Mouse (Mus musculus) MEL (cell line): ENCODE measurements around the gene Rbm47. TPM values are rescaled to one million over a fixed set of nuclear protein-coding genes. Genes with fewer than 3 reads are reported as not detected.

Experiments used
- DNase-seq: peaks from one replicate; pipeline ENCODE4 v3.0.0; 2011; ENCODE audit warnings: low read depth, low spot score
- H3K27ac ChIP-seq: 2 replicates; pipeline ENCODE4 v1.5.1; 2012; ENCODE audit warnings: low read depth, mild to moderate bottlenecking, control low read depth, low read length, moderate library complexity; ENCODE audit not compliant: control insufficient read depth
- H3K27me3 ChIP-seq, 2 experiments: fragments of 150-350 bp in 1 of 2; sonication (generic) in 1 of 2; 2 replicates each; pipeline ENCODE4 v1.6.1; 2012; ENCODE audit warnings: low read length in 2 of 2, mild to moderate bottlenecking in 2 of 2, improper control_type of control experiment in 1 of 2, moderate library complexity in 1 of 2; ENCODE audit not compliant: insufficient read depth in 2 of 2, control insufficient read depth in 1 of 2
- H3K36me3 ChIP-seq, 2 experiments: 2 replicates each; pipeline ENCODE4 v1.6.1; 2012 to 2014; ENCODE audit warnings: low read length in 2 of 2, improper control_type of control experiment in 1 of 2, inconsistent platforms in 1 of 2, mild to moderate bottlenecking in 1 of 2; ENCODE audit not compliant: insufficient read depth in 2 of 2, control insufficient read depth in 1 of 2
- H3K4me1 ChIP-seq, 2 experiments: fragments of 150-350 bp in 1 of 2; sonication (generic) in 1 of 2; 2 replicates each; pipeline ENCODE4 v1.6.1; 2012; ENCODE audit warnings: low read length in 2 of 2, improper control_type of control experiment in 1 of 2, mild to moderate bottlenecking in 1 of 2; ENCODE audit not compliant: insufficient read depth in 2 of 2, control insufficient read depth in 1 of 2
- H3K4me3 ChIP-seq, 2 experiments: fragments of 150-350 bp in 1 of 2; sonication (generic) in 1 of 2; 2 replicates each; pipeline ENCODE4 v1.5.1; 2012; ENCODE audit warnings: low read depth in 2 of 2, low read length in 2 of 2, mild to moderate bottlenecking in 2 of 2, moderate library complexity in 2 of 2, control low read depth in 1 of 2, improper control_type of control experiment in 1 of 2; ENCODE audit not compliant: control insufficient read depth in 1 of 2, insufficient read depth in 1 of 2
- H3K79me2 ChIP-seq: 2 replicates; pipeline ENCODE4 v1.6.1; 2012; ENCODE audit warnings: mild to moderate bottlenecking, low read length, moderate library complexity; ENCODE audit not compliant: control insufficient read depth, poor library complexity, insufficient read depth
- H3K9ac ChIP-seq: 2 replicates; pipeline ENCODE4 v1.6.1; 2012; ENCODE audit warnings: low read depth, mild to moderate bottlenecking, control low read depth, low read length, moderate library complexity; ENCODE audit not compliant: control insufficient read depth, poor library complexity, severe bottlenecking
- H3K9me3 ChIP-seq: fragments of 150-350 bp; sonication (generic); replicated peaks from 2 replicates; pipeline ENCODE4 v1.6.1; 2012; ENCODE audit warnings: mild to moderate bottlenecking, low read length, improper control_type of control experiment, moderate library complexity; ENCODE audit not compliant: insufficient read depth
- CHD1 ChIP-seq: IDR thresholded peaks from 2 replicates; pipeline ENCODE4 v1.6.1; 2012; ENCODE audit warnings: low read depth, mild to moderate bottlenecking, inconsistent platforms, low read length, improper control_type of control experiment
- CHD2 ChIP-seq: IDR thresholded peaks from 2 replicates; pipeline ENCODE4 v1.6.1; 2011; ENCODE audit warnings: low read length, improper control_type of control experiment
- CTCF ChIP-seq, 3 experiments: IDR thresholded peaks in 2 of 3; conservative IDR thresholded peaks in 1 of 3; 2 replicates each; pipeline ENCODE4 v1.5.1; 2011 to 2012; ENCODE audit warnings: low read length in 3 of 3, low read depth in 2 of 3, mild to moderate bottlenecking in 2 of 3, improper control_type of control experiment in 1 of 3, inconsistent platforms in 1 of 3, mixed read lengths in 1 of 3, moderate library complexity in 1 of 3; ENCODE audit not compliant: control insufficient read depth in 1 of 3, insufficient read depth in 1 of 3, poor library complexity in 1 of 3, severe bottlenecking in 1 of 3
- ETS1 ChIP-seq: IDR thresholded peaks from 2 replicates; pipeline ENCODE4 v1.6.1; 2012; ENCODE audit warnings: low read depth, mild to moderate bottlenecking, inconsistent platforms, low read length, improper control_type of control experiment, moderate library complexity
- KAT2A ChIP-seq: conservative IDR thresholded peaks from 2 replicates; pipeline ENCODE4 v1.6.1; 2012; ENCODE audit warnings: low read depth, low read length, improper control_type of control experiment, inconsistent platforms
- MAFK ChIP-seq: IDR thresholded peaks from 2 replicates; pipeline ENCODE4 v1.6.1; 2011; ENCODE audit warnings: low read depth, mild to moderate bottlenecking, low read length, improper control_type of control experiment, borderline replicate concordance
- MYB ChIP-seq: IDR thresholded peaks from 2 replicates; pipeline ENCODE4 v1.6.1; 2011; ENCODE audit warnings: mild to moderate bottlenecking, low read depth, low read length, improper control_type of control experiment
- NELFE ChIP-seq: IDR thresholded peaks from 2 replicates; pipeline ENCODE4 v1.6.1; 2011; ENCODE audit warnings: low read depth, low read length, improper control_type of control experiment
- NRF1 ChIP-seq: IDR thresholded peaks from 2 replicates; pipeline ENCODE4 v1.6.1; 2014; ENCODE audit warnings: low read depth, mild to moderate bottlenecking, inconsistent platforms, low read length, improper control_type of control experiment, moderate library complexity; ENCODE audit not compliant: poor library complexity, insufficient read depth, severe bottlenecking
- POLR2A ChIP-seq, 2 experiments: IDR thresholded peaks; 2 replicates each; pipeline ENCODE4 v1.6.1; 2011 to 2012; ENCODE audit warnings: low read length in 2 of 2, mild to moderate bottlenecking in 2 of 2, control low read depth in 1 of 2, improper control_type of control experiment in 1 of 2, low read depth in 1 of 2, moderate library complexity in 1 of 2; ENCODE audit not compliant: control insufficient read depth in 1 of 2, insufficient read depth in 1 of 2, poor library complexity in 1 of 2
- POLR2AphosphoS2 ChIP-seq: IDR thresholded peaks from 2 replicates; pipeline ENCODE4 v1.6.1; 2011; ENCODE audit warnings: low read length, improper control_type of control experiment
- RAD21 ChIP-seq: IDR thresholded peaks from 2 replicates; pipeline ENCODE4 v1.6.1; 2011; ENCODE audit warnings: mild to moderate bottlenecking, low read depth, low read length, improper control_type of control experiment
- RCOR1 ChIP-seq: IDR thresholded peaks from 2 replicates; pipeline ENCODE4 v1.6.1; 2012; ENCODE audit warnings: low read depth, mild to moderate bottlenecking, inconsistent platforms, low read length, improper control_type of control experiment
- SMC3 ChIP-seq: IDR thresholded peaks from 2 replicates; pipeline ENCODE4 v1.6.1; 2011; ENCODE audit warnings: low read depth, low read length, improper control_type of control experiment
- USF1 ChIP-seq: IDR thresholded peaks from 2 replicates; pipeline ENCODE4 v1.6.1; 2014; ENCODE audit warnings: low read depth, mild to moderate bottlenecking, inconsistent platforms, low read length, improper control_type of control experiment, moderate library complexity
- polyA plus RNA-seq, 2 experiments: library from polyadenylated mRNA; stranded (reverse) in 1 of 2; unstranded in 1 of 2; fragments of >175 nt in 1 of 2; fragments of >200 nt in 1 of 2; gene quantifications; 2 replicates each; pipeline versions ENCODE4 v1.2.1 to v1.2.4; 2012; ENCODE audit warnings: low replicate concordance in 2 of 2, low read depth in 1 of 2; ENCODE audit not compliant: insufficient read length in 2 of 2, insufficient read depth in 1 of 2, missing spikeins in 1 of 2
- total RNA-seq: library from RNA; depleted of rRNA; stranded (reverse); fragments of 300-350 nt; gene quantifications from 2 replicates; pipeline ENCODE4 v1.2.3, GENCODE M21; 2012

Rbm47 gene
- total and polyA plus RNA-seq, 3 experiments = not detected

GRCm38 (mm10) chr5:66058844-66059243 lies 114.1 kb downstream of the Rbm47 start:
- H3K9ac ChIP-seq = no peak overlapping the region
- H3K79me2 ChIP-seq = no peaks in the 10 kb centered on the region
- H3K27me3 ChIP-seq = no peaks in the 10 kb centered on the region; a peak in 1 of 4 replicates
- H3K4me1 ChIP-seq = no peaks in the 10 kb centered on the region
- H3K36me3 ChIP-seq = no peaks in the 10 kb centered on the region
- no peak for DNase-seq
- no peak for TF ChIP-seq MAFK
- TF ChIP-seq, all 39 proteins: peak for 0
- Histone ChIP-seq H3K9me3 (no peaks in the 10 kb centered on the region), H3K4me3 (no peak overlapping the region), H3K27ac (no peak overlapping the region)

GRCm38 (mm10) chr5:66056680-66057079 lies 116.2 kb downstream of the Rbm47 start:
- DNase-seq = peak; percentile 49
- TF ChIP-seq MYB (no peak), SMC3 (peak; percentile 55), RAD21 (peak; percentile 16), CHD1 (no peak), NRF1 (no peak), NELFE (no peak), CHD2 (no peak), CTCF (IDR thresholded peaks at IDR 0.05 in 2 of 3, conservative IDR thresholded peaks at IDR 0.05 in 1 of 3; ENCODE audit: control insufficient read depth in 1 of 3, insufficient read depth in 1 of 3, low read depth in 2 of 3, low read length in 3 of 3, poor library complexity in 1 of 3, severe bottlenecking in 1 of 3) (peak; percentile 50 to 56 (median 56))
- Histone ChIP-seq H3K27me3 (no peaks in the 10 kb centered on the region), H3K4me3 (no peak overlapping the region), H3K79me2 (no peaks in the 10 kb centered on the region), H3K27ac (no peak overlapping the region), H3K36me3 (no peaks in the 10 kb centered on the region), H3K9me3 (no peaks in the 10 kb centered on the region), H3K9ac (no peak overlapping the region), H3K4me1 (no peaks in the 10 kb centered on the region)

DNA sequence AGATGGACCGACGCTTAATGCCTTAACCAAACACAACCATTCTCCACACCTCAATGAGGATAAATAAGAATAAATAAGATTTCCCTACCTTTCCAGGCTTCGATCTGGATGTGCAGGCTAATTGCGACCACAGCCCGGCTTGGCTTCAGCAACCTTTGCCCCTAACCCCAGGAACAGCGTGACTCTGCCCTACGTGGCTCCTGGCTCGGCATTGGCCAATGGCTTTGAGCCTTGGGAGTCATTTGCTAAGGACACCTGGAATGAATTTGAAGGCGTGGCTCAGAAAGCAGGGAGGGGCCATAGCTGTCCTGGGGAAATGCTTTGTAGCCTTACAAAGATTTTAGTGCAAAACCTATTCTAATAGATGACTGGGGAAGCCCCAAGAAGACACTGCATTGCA lies 118.5 kb downstream of the Rbm47 start:
- TF ChIP-seq ETS1 = no peak
- no peak for TF ChIP-seq USF1
- TF ChIP-seq CHD2 = no peak
- TF ChIP-seq KAT2A = no peak
- TF ChIP-seq CTCF (IDR thresholded peaks at IDR 0.05 in 2 of 3, conservative IDR thresholded peaks at IDR 0.05 in 1 of 3; ENCODE audit: control insufficient read depth in 1 of 3, insufficient read depth in 1 of 3, low read depth in 2 of 3, low read length in 3 of 3, poor library complexity in 1 of 3, severe bottlenecking in 1 of 3) = no peak
- TF ChIP-seq POLR2A (IDR thresholded peaks at IDR 0.05; ENCODE audit: control insufficient read depth in 1 of 2, insufficient read depth in 1 of 2, low read depth in 1 of 2, low read length in 2 of 2, poor library complexity in 1 of 2) = no peak
- TF ChIP-seq POLR2AphosphoS2 = no peak
- TF ChIP-seq CHD1 = no peak
- no peak for TF ChIP-seq RCOR1
- no peak for TF ChIP-seq MYB
- Histone ChIP-seq H3K4me3 (no peak overlapping the region), H3K9ac (no peak overlapping the region)

More for the DNA sequence above, 118.5 kb downstream of the Rbm47 start:
- DNase-seq = no peak
- no peaks in the 10 kb centered on the region for H3K79me2 ChIP-seq
- H3K4me1 ChIP-seq = no peaks in the 10 kb centered on the region
- H3K36me3 ChIP-seq = no peaks in the 10 kb centered on the region
- H3K27ac ChIP-seq = no peak overlapping the region
- H3K9me3 ChIP-seq = no peaks in the 10 kb centered on the region
- H3K27me3 ChIP-seq = no peaks in the 10 kb centered on the region; a peak in 1 of 4 replicates
